Mouse (Mus musculus) layer of hippocampus, postnatal 36 days (tissue): ENCODE data around the gene Tshz2. TPM values are rescaled to one million over a fixed set of nuclear protein-coding genes. Genes with fewer than 3 reads are reported as not detected.

Experiments used
- DNase-seq, 2 experiments: peaks; one replicate each; pipeline ENCODE4 v3.0.0; 2022
- total RNA-seq, 2 experiments: library from RNA; stranded (reverse); gene quantifications; 2 replicates each; pipeline ENCODE4 v1.2.3; 2021

The Tshz2 gene
- total RNA-seq, 2 experiments from 2014 or later, result 29.6 to 34.3 TPM

GRCm38 (mm10) chr2:170110306-170110705 is 477.5 kb downstream of the Tshz2 start:
- DNase-seq, result no peak

GRCm38 (mm10) chr2:170116704-170117281 is 484.0 kb downstream of the Tshz2 start:
- DNase-seq, result peak; percentile 65 to 68

- no peak for DNase-seq
Observed at GRCm38 (mm10) chr2:170120139-170121027, 487.6 kb downstream of the Tshz2 start.

Other genes with a start within 250 kb of the Tshz2 start
- not detected for gene Gm11011, start 45.3 kb upstream of the Tshz2 start, total RNA-seq